Mouse (Mus musculus): ENCODE measurements around the gene Pias3.
"Not testable (repeated sequence)": the region's sequence is repeated elsewhere in the genome, so short reads cannot be mapped to it uniquely, and the experiment has no call there.

Pias3 gene

DNA sequence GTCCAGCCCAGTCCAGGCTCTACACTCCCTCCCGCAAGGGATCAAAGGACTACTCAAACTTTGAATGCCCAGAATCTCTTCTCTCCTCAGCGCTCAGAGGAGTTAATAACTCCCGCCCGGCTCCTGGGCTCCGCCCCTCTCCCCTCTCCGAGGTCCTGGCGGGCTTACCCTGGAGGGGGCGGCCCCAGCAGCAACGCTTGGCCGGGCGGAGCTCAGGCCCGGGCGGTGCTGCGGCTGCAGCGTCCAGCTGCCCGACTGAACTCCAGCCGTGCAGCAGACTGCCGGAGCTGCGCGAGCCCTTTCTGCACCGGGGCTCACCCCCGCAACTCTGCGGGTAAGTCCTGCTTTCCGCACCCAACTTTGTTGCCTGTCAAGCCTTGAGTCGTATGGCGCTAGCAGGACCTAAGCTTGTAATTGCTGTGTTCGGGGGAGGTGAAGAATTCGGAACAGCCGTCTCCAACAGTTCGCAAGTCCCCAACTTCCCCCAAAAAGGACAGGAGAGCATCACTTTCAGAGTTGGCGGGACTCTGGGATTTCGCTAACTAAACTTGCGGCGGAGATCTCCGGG lies at the start of gene Pias3:
TSS of gene Pias3 (plus strand) at position 187 of the 568 bp plus-strand sequence.
- in situ Hi-C loops (cut with MboI, MseI), result no loop called here

DNA sequence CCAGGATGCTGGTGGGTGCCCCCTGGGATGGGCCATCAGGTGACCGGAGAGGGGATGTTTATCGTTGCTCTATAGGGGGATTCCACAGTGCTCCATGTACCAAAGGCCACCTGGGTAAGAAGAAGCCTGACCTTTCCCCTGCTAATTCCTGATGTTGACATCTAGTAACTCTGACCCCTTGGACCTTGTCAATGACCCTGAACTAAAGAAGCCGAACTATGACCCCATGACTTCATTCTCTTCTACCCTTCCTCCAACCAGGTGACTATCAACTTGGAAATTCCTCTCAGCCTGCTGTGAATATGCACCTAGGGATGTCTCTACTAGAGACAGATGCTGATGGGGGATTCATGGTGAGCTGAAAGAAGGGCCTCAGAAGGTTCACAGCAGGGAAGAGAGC lies 48.8 kb upstream of the Pias3 start:
- in situ Hi-C loops (cut with MboI, MseI), result loop anchor here in 1 of 2 experiments (5.0 kb wide), 1 partner anchor 105 kb away; no protein-coding TSS in a partner anchor

DNA sequence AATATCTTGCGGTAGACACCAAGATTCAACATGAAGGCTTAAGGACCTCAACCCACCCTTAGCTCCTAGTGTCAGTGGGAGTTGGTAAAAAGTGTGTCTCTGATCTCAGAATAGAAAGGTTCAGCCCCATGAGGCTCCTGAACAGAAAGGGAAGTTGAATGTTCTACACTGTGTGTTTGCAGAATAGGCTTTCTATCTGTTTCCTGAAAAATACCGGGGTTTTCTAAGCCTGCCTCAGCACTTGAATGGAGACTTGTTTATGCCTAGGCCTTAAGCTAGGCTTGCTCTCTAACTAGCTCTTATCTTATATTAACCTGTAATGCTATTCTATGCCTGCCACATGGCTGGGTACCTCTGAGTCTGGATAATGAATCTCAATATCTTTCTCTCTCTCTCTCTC lies 35.3 kb upstream of the Pias3 start:
- in situ Hi-C loops (cut with MboI, MseI), result loop anchor here in 1 of 2 experiments (5.0 kb wide), 1 partner anchor 41 kb away; no protein-coding TSS in a partner anchor

DNA sequence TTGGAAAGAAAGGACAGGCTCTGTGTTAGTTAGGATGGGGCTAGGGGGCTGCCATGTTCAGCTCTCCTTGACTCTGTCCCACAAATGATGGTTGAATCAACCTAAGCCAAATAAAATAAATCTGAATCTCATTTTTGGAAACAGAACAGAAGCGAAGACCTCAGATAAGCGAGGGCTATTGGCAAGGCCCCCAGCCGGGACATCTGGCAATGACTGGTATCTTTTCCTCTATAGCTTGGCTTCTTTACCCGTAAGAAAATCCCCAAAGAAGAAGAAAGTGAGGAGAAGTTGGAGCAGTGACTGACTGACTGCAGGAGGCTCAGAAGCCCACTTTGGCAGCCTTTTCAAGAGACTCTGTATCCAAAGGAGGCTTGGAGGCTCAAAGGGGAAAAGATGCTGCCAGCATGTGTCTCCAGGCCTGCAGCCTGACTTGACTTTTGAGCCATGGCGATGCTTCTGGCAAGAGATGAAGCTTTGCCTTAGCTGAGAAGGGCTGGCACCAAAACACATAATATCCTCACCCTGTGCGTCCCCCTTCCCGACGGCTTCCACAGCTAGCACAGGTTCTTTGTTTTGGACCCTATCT lies 33.4 kb upstream of the Pias3 start:
- in situ Hi-C loops (cut with MboI, MseI), result loop anchor here in 1 of 2 experiments (5.0 kb wide), 1 partner anchor 39 kb away; no protein-coding TSS in a partner anchor

DNA sequence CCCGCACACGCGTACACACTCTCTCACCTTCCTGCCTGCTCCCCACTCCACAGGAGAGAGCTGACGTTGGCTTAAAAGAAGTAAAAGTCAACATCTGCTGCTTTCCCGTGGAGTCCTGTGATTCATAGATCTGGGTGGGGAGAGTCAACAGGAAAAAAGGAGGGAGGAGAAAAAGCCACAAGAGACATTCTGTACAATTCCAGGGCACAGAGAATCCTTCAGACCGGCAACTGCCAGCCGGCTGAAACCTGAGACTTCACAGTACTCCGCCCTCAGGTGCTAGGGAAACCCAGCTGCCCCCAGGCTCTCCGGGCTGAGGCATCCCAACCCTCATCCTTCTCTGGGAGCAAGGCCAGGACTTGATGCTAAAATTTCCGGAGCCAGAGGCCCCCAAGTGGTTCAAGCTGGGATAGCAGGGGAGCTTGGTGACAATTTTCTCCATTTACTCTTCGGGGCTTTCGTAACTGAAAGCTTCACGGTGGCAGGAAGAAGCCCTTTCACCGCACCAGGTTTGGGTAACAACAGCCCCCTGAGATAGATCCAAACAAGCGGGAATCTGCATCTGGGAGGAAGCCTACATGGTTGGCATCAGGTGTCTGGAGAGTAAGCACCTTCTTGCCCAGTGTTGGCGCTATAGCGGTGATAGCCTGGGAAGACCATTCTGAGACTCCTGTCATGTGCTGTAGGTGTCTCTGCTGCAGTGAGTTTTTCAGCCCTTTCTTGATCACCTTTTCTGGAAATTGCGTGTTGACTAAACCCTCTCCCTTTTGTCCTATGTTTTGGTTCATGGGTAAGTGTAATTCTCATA lies 32.5 kb upstream of the Pias3 start:
- in situ Hi-C loops (cut with MboI, MseI), result loop anchor here in 1 of 2 experiments (5.0 kb wide), 1 partner anchor 39 kb away; no protein-coding TSS in a partner anchor

DNA sequence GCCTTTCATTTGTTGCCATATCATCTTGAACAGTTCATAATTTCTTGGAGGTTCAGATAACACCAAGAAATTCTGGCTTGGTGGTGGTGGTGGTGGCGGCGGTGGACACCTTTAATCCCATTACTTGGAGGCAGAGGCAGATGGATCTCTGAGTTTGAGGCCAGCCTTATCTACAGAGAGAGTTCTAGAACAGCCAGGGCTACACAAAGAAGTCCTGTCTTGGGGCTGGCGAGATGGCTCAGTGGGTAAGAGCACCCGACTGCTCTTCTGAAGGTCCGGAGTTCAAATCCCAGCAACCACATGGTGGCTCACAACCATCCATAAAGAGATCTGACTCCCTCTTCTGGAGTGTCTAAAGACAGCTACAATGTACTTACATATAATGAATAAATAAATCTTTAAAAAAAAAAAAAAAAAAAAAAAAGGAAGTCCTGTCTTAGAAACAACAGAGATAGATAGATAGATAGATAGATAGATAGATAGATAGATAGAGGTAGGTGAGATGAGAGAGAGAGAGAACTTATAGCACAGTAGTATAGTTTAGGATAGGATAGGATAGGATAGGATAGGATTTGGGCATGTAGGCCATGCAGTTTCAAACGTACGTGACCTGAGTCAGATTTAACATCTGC lies 30.3 kb upstream of the Pias3 start:
- in situ Hi-C loops (cut with MboI, MseI), result not testable (repeated sequence)

DNA sequence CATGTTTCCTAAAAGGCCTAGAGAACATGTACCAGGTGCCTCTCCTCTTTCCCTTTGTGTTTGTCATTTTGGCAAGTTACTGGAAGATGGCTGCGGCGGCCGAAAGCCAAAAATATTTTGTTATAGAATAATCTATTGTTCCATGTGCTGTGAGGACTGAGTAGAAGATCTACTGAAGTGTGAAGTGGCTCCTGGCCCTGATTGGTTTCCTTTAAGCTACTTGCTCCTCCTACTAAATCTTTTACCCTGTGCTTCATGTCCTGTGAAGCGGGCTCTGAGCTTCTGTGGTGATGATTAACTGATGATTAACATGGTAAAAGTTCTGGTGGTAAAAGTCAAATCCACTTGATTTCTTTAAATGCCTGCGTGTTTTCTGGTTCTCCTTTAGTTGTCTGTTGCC lies 29.3 kb upstream of the Pias3 start:
- in situ Hi-C loops (cut with MboI, MseI), result no loop called here

DNA sequence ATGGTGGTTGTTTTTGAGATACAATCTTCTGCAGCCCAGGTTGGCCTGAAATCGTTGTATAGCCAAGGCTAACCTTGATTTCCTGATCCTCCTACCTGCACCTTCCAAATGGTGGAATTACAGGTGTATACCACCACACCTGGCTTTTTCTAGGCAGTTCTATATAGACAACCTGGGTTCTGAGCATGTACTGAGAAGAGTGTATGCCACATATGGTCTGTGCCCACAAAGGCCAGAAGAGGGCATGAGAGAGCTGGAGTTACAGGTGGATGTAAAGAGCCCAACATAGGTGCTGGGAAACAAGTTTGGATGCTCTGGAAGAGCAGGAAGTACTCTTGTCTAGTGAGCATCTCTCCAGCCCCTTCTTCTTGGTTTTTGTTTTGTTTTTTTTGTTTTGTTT lies 28.9 kb upstream of the Pias3 start:
- in situ Hi-C loops (cut with MboI, MseI), result no loop called here

DNA sequence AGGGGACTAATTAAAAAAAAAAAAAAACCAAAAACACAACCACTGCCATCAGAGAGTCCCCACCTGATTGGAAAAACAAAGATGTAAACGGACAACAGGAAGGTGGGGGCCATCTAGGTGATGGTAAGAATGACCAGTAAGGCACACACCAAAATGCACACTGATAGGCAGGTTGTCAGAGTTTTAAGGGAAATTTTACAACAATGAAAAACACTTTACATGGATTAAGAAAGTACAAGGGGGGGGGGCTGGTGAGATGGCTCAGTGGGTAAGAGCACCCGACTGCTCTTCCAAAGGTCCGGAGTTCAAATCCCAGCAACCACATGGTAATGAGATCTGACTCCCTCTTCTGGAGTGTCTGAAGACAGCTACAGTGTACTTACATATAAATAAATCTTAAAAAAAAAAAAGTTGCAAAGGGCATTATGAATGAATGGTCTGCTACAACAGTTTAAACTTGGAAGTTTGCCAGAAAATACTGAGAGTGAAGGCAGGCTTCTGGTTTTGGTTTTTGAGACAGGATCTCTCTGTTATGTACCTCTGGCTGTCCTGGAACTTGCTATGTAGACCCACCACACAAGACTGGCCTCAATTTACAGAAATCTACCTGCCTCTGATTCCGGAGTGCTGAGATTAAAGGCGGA lies 27.6 kb upstream of the Pias3 start:
- in situ Hi-C loops (cut with MboI, MseI), result no loop called here

DNA sequence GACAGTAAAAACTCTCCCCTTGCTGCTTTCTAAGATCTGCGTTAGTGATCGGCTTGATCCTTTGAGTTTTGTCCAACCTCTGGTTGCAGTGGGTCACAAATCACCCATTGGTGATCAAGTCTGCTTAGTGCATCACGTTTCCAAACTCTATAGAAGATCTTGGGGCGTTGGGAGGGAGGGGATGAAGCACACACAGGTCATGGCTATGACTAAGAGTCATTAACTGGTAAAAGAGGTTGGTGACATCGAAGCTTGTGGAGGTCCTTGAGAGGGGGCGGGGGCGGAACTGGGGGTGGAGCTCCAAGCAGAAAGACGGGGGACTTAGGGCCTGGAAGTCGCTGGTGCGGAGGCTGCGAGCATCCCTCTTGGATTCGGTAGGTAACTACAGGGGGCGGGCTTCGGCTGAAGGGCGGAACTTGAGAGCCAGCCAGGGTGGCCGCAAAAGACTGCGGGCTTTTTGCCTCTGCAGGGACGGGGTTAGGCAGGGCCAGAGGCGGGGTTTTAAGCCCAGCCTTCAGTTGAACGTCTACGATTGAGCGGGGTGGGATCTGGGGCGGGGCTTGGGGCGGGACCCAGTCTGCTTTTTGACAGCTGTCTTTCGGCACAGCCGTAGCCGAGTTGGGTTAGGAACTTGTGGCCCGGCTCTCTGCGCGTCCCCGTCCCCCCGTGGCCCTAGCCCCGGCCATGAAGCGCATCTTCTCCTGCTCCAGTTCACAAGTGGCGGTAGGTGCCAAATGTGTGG lies 26.3 kb upstream of the Pias3 start, which contains the start of gene Ankrd35:
TSS of gene Ankrd35 (plus strand) at position 405 of the 742 bp plus-strand sequence.
- in situ Hi-C loops (cut with MboI, MseI), result no loop called here

DNA sequence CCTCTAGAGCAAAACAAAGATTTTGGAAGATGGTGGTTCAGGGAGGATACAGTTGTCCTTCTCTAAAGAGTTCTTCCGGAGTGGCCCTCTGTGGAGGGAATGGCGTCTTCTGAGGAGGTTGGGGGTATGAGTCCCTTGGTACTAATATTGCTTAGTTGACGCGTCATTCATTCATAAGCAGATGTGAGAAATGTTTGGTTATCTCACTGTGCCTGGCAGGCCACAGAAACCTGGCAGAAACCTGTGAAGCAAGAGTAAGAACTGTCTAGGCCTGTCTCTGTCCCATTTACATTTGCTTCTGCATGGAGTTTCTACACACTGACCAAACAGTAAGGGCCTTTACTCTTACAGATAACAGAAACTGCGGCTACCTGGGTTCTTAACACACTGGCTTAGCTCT lies 24.7 kb upstream of the Pias3 start:
- in situ Hi-C loops (cut with MboI, MseI), result no loop called here

DNA sequence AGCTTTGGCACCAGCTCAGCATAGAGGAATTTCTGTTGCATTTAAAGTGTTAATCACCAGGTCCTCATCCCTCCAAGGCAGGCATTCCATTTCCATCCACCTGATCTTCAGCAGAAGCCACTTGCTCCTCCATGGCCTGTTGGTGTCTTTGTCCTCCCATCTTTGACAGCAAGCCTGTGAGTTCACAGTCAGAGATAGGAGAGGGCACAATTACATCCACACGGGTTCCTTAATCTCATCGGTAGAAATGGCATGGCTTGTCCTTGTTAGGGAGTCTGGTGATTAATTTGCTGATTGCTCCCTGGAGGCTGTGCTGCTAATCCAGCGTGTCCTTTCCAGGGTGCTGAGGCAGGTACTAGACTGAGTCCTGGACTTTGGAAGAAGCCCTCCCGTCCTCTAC lies 22.7 kb upstream of the Pias3 start:
- in situ Hi-C loops (cut with MboI, MseI), result no loop called here

DNA sequence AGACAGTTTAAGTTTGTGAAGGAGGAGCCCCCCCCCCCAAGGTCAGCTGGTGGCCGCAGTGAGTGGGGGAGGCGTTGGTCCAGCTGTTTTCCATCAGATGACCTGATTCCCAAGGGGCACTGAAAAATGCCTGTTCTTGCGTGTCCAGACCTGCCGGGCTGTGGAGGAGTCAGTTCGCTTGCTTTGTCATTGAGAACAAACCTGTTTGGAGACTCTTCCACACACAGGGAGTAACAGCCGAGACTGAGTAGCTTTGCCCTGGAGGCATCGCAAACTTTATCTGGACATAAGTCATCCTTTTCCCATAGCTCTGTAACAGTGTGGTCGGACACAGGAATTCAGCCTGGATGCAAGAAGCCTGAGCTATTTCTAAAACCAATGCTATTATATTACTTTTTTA lies 21.7 kb upstream of the Pias3 start:
- in situ Hi-C loops (cut with MboI, MseI), result no loop called here

DNA sequence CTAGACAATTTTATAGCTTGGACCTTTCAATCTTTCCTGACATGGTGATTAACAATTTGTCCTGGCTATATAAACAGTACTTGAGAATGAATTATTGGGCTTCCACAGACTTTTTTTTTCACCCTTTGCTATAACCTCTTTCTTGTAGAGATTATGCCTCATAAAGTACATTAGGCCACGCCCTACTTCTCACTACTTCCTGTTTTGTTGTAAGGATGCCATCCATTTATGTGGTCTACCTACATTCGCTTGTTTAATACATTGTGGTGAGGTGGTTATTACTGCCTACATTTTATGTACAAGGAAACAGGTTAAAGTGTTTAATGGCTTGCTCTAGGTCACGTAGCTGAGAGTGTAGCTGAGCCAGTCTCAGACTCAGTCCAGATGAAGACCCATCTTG lies 21.0 kb upstream of the Pias3 start:
- in situ Hi-C loops (cut with MboI, MseI), result no loop called here

DNA sequence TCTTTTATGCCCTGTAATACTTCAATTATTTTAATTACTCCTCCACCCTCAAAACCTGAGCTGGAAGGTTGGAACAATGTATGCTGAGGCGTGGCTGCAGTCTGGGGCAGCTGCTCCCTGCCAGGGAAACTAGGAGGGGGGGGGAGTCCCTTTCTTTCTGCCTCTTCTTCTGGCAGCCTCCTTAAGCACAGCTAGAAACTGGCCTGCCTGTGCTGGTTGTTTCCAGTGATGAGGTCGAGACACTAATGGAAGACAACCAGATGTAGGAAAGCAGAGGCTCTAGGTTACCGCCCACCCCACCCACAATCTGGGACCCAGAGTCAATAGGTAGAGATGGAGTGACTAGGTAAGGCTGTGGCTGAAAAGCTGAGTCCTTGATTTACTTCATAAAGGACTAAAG lies 20.5 kb upstream of the Pias3 start:
- in situ Hi-C loops (cut with MboI, MseI), result no loop called here

DNA sequence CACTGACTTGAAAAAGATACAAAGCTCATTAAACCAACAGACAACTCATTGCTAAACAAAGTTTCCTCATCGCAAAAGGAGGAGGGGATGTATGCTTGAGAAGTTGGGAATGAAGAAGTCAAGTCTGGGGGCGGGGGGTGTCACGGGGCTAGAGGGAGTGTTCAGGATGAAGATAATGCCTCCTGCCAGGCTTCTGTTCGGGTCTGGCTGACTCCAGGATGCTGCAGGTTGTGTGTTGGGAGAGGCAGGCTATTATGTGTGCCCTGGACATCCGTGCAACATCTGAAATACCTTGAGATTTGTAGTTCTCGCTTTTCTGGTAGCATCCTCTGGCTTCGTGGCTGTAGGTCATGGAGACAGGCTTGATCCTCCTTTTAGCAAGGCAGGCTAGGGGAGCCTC lies 17.7 kb upstream of the Pias3 start:
- in situ Hi-C loops (cut with MboI, MseI), result no loop called here

DNA sequence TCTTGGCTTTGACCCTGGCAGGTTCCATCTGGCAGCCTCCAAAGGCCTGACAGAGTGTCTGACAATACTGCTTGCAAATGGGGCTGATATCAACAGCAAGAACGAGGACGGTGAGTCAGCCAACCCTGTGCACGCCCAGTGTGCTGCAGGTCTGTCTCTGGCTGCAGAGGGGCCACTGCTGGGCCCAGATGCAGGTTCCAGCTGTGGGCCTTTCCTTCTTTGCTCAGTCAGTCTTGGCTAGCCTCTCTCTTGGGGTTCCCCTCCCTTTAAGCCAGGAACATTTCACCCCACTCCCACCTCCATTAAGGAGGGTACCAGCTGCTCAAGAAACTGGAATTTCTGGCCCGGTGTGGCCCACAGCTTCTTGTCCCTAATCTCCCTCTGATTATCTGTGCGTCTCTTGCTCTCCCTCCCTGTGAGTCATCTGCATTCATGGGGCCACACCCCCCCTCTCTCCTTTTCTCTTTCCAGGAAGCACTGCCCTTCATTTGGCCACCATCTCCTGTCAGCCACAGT lies 17.0 kb upstream of the Pias3 start:
- in situ Hi-C loops (cut with MboI, MseI), result no loop called here

DNA sequence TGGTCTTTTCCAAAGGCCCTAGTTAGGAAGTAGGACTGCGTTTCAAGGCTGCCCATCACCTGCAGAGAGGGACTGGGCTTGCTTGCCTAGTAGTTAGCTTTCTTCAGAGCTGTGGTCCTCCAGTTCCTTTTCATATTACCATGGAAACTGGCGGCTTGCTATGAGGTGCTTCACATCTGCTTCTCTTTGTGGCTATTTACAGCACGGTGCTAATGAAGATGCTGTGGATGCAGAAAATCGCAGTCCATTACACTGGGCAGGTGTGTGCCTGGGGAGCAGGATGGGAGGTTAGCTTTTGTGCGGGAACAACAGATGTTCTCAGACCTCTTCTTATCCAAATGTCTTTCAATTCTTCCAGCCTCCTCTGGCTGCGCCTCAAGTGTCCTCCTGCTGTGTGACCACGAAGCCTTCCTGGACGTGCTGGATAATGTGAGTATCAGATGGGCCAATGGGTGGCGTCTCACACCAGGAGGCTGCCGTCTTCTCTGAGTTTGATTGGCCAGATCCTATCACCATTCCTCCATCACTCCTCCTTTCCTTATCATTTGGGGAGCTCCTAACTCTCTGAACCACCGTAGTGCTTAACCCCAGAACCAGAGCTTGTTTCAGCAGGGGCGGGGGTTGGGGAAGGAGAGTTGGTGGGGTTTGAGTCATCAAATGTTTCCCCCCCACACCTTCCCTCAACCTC lies 15.8 kb upstream of the Pias3 start:
- in situ Hi-C loops (cut with MboI, MseI), result no loop called here

DNA sequence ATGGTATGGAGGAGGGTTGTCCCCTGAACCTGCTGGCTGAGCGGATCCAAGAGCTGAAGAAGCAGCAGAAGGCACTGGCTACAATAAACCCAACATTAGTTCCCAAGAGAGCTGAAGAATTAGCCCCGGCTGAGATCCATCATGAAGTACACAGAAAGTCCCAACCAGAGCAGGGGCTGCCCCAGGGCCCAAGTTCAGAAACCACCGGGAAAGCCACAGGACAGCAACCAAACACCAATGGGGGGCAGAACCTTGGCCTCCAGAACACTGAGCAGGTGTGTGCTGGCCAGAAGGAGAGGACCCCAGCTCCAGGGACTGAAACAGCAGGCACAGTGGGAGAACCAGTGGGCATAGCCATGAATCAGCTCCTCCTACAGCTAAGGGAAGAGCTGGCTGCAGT lies 12.7 kb upstream of the Pias3 start:
- in situ Hi-C loops (cut with MboI, MseI), result no loop called here

DNA sequence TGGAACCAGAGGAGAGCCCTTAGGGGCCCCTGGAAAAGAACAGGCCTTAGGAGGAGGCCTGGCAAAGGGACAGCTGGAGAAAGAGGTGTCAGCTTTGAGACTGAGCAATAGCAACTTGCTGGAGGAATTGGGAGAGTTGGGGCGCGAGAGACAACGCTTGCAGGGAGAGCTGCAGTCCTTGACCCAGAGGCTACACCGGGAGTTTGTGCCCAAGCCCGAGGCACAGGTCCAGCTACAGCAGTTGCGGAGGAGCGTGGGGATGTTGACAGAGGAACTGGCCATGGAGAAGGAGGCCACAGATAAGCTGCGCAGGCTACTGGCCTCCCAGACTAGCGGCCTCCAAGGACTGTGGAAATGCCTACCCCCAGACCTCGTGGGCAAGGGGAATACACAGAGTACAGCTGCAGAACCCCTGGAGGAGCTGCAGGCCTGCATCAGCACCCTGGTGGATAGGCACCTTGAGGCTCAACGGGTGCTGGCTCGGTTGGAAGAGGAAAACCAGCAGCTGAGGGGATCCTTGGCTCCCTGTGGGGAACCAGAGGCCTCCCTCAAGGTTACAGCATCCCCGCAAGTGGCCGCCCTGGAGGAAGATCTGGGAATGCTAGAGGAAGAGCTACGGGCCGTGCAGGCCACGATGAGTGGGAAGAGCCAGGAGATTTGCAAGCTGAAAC lies 11.9 kb upstream of the Pias3 start:
- in situ Hi-C loops (cut with MboI, MseI), result no loop called here
